Mouse (Mus musculus) G1E (cell line): ENCODE data around the gene Scgb2a2.
"Not testable (repeated sequence)": the region's sequence is repeated elsewhere in the genome, so short reads cannot be mapped to it uniquely, and the experiment has no call there.

Experiments
- CTCF ChIP-seq: IDR thresholded peaks from 2 replicates; pipeline ENCODE4 v1.5.1; 2012; ENCODE audit warnings: low read depth, low read length, inconsistent platforms, mixed read lengths
- GATA2 ChIP-seq: IDR thresholded peaks from 2 replicates; pipeline ENCODE4 v1.6.1; 2012; ENCODE audit warnings: low read depth, low read length, inconsistent platforms, borderline replicate concordance

DNA sequence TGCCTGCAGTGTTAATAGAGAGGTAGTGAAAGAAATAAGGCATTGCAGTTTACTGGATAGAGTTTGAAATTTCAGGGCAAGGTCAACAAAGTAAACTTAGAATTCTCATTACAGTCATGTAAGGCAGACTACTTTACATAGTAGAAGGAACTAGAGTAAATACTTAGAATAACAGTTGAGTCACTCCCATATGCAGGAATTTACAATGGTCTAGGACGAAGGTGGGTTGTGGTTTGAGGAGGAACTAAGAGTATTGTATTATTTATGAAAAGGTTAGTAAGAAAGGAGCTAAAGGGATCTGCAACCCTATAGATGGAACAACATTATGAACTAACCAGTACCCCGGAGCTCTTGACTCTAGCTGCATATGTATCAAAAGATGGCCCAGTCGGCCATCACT, 13.5 kb downstream of the Scgb2a2 start:
- TF ChIP-seq GATA2, CTCF: not testable (repeated sequence)
